Mouse (Mus musculus) intestine, embryonic 14.5 days (tissue): ENCODE data around the gene Plcd3. TPM values are rescaled to one million over a fixed set of nuclear protein-coding genes. Genes with fewer than 3 reads are reported as not detected.

Experiments used
- ATAC-seq: fragments of 200-750 bp; cut with Nextera tagmentation; replicated peaks from 2 replicates; pipeline ENCODE4 v1.8.0; 2017; ENCODE audit warnings: low read depth, moderate number of reproducible peaks, moderate TSS enrichment, moderate library complexity; ENCODE audit not compliant: low FRiP score, low TSS enrichment
- DNase-seq: peaks from one replicate; pipeline ENCODE4 v3.0.0-alpha.2; 2018; ENCODE audit warnings: low spot score
- H3K27ac ChIP-seq: fragments of 300-500 bp; sonication (generic); 2 replicates; pipeline ENCODE4 v1.5.1; 2014; ENCODE audit warnings: low read depth, mild to moderate bottlenecking, control low read depth
- H3K27me3 ChIP-seq: fragments of 300-500 bp; sonication (generic); replicated peaks from 2 replicates; pipeline ENCODE4 v1.6.1; 2014; ENCODE audit warnings: low read length, control low read depth; ENCODE audit not compliant: control insufficient read depth, insufficient read depth
- H3K36me3 ChIP-seq: fragments of 300-500 bp; sonication (generic); 2 replicates; pipeline ENCODE4 v1.6.1; 2014; ENCODE audit warnings: low read length, control low read depth; ENCODE audit not compliant: control insufficient read depth, insufficient read depth
- H3K4me1 ChIP-seq: fragments of 300-500 bp; sonication (generic); replicated peaks from 2 replicates; pipeline ENCODE4 v1.6.1; 2014; ENCODE audit warnings: low read length, control low read depth, mixed read lengths; ENCODE audit not compliant: control insufficient read depth, insufficient read depth
- H3K4me2 ChIP-seq: fragments of 300-500 bp; sonication (generic); 2 replicates; pipeline ENCODE4 v1.6.1; 2014; ENCODE audit warnings: low read length
- H3K4me3 ChIP-seq: fragments of 300-500 bp; sonication (generic); 2 replicates; pipeline ENCODE4 v1.5.1; 2014; ENCODE audit warnings: low read depth, low read length, control low read depth, mixed read lengths
- H3K9ac ChIP-seq: fragments of 300-500 bp; sonication (generic); 2 replicates; pipeline ENCODE4 v1.6.1; 2014; ENCODE audit warnings: mild to moderate bottlenecking, low read length
- H3K9me3 ChIP-seq: fragments of 300-500 bp; sonication (generic); 2 replicates; pipeline ENCODE4 v1.6.1; 2016; ENCODE audit warnings: low read length, control low read depth; ENCODE audit not compliant: control insufficient read depth
- WGBS: fragments of 180-500 bp; shearing (Covaris S2); extraction: QIAGEN DNeasy Blood & Tissue Kit; methylation state at CpG from one replicate; pipeline ENCODE4 v1.1.7; 2014; 5-methylcytosine and 5-hydroxymethylcytosine counted together
- polyA plus RNA-seq: library from polyadenylated mRNA; unstranded; fragments of >200 nt; fragmentation: Nextera tagmentation; extraction: Ambion mirVana; gene quantifications from 2 replicates; pipeline ENCODE4 v1.2.1, GENCODE M21; 2014

The Plcd3 gene
- polyA plus RNA-seq, 1 experiment from 2014 or later: 2.1 TPM

GRCm38 (mm10) chr11:103120315-103120714 is 18.9 kb upstream of the Plcd3 start:
- Histone ChIP-seq H3K4me3 (no peak overlapping the region), H3K4me1 (peaks cover 6% of the 10 kb centered on the region), H3K9ac (no peak overlapping the region), H3K27ac (0 out of 2 replicates have a peak overlapping the region, but pooled peaks have one; percentile 33), H3K36me3 (no peaks in the 10 kb centered on the region), H3K27me3 (no peaks in the 10 kb centered on the region), H3K4me2 (no peak overlapping the region), H3K9me3 (no peaks in the 10 kb centered on the region)
- DNase-seq (no peak), ATAC-seq (no peak)
- 40% methylated on average over 5 of the region's 5 CpGs for WGBS

- no peaks in the 10 kb centered on the region for H3K9me3 ChIP-seq
- H3K36me3 ChIP-seq: no peaks in the 10 kb centered on the region
- peaks cover 6% of the 10 kb centered on the region for H3K4me1 ChIP-seq
- 52% methylated on average over 5 of the region's 5 CpGs for WGBS
- DNase-seq (no peak), ATAC-seq (no peak)
- no peak overlapping the region for H3K9ac ChIP-seq
- H3K4me3 ChIP-seq: no peak overlapping the region
- no peaks in the 10 kb centered on the region for H3K27me3 ChIP-seq
- no peak overlapping the region for H3K4me2 ChIP-seq
- no peak overlapping the region for H3K27ac ChIP-seq
Observed at GRCm38 (mm10) chr11:103119609-103120008, 18.2 kb upstream of the Plcd3 start.

GRCm38 (mm10) chr11:103118866-103119265 is 17.4 kb upstream of the Plcd3 start:
- DNase-seq (no peak), ATAC-seq (no peak)
- H3K9me3 ChIP-seq: no peaks in the 10 kb centered on the region
- H3K9ac ChIP-seq: no peak overlapping the region
- no peak overlapping the region for H3K27ac ChIP-seq
- 85% methylated on average over 2 of the region's 2 CpGs for WGBS
- H3K4me3 ChIP-seq: peak overlapping the region; percentile 75; the same call in 1 of the 2 replicates
- peaks cover 6% of the 10 kb centered on the region for H3K4me1 ChIP-seq
- H3K36me3 ChIP-seq: no peaks in the 10 kb centered on the region
- peak overlapping the region; percentile 80 for H3K4me2 ChIP-seq
- H3K27me3 ChIP-seq: no peaks in the 10 kb centered on the region

GRCm38 (mm10) chr11:103117591-103118009 is 16.1 kb upstream of the Plcd3 start:
- peaks cover 8% of the 10 kb centered on the region for H3K4me1 ChIP-seq
- H3K36me3 ChIP-seq: no peaks in the 10 kb centered on the region
- no peak for ATAC-seq
- DNase-seq: peak; percentile 90
- H3K9me3 ChIP-seq: no peaks in the 10 kb centered on the region
- under 1% methylated on average over 38 of the region's 38 CpGs for WGBS
- peak overlapping the region; percentile 63 for H3K9ac ChIP-seq
- H3K4me3 ChIP-seq: peak overlapping the region; percentile 75
- no peaks in the 10 kb centered on the region for H3K27me3 ChIP-seq
- peak overlapping the region; percentile 93; the same call in 1 of the 2 replicates for H3K27ac ChIP-seq
- peak overlapping the region; percentile 80 for H3K4me2 ChIP-seq

- Histone ChIP-seq H3K4me2 (peak overlapping the region; percentile 80), H3K9ac (peak overlapping the region; percentile 63), H3K27me3 (no peaks in the 10 kb centered on the region), H3K4me3 (peak overlapping the region; percentile 75), H3K27ac (peak overlapping the region; percentile 93), H3K4me1 (peaks cover 13% of the 10 kb centered on the region), H3K9me3 (no peaks in the 10 kb centered on the region), H3K36me3 (no peaks in the 10 kb centered on the region)
- peak; percentile 90 for DNase-seq
- under 1% methylated on average over 35 of the region's 35 CpGs for WGBS
- 0 out of 2 replicates have a peak, but pooled peaks have one; percentile 5 for ATAC-seq
Observed at GRCm38 (mm10) chr11:103116959-103117590, 15.6 kb upstream of the Plcd3 start.

- H3K4me1 ChIP-seq: peaks cover 20% of the 10 kb centered on the region
- ATAC-seq (peak; percentile 92), DNase-seq (peak; percentile 99)
- no peaks in the 10 kb centered on the region for H3K27me3 ChIP-seq
- no peaks in the 10 kb centered on the region for H3K36me3 ChIP-seq
- H3K27ac ChIP-seq: peak within 1 kb of the TSS; percentile 93
- peak within 1 kb of the TSS; percentile 75 for H3K4me3 ChIP-seq
- no peaks in the 10 kb centered on the region for H3K9me3 ChIP-seq
- peak within 1 kb of the TSS; percentile 86 for H3K9ac ChIP-seq
- under 1% methylated on average over 52 of the region's 53 CpGs for WGBS
- peak within 1 kb of the TSS; percentile 83 for H3K4me2 ChIP-seq
Observed at GRCm38 (mm10) chr11:103116008-103116818, 14.8 kb upstream of the Plcd3 start, which contains the start of gene Hexim1. TSS of gene Hexim1 (plus strand) at chr11:103116231.

GRCm38 (mm10) chr11:103115163-103116007 is 13.9 kb upstream of the Plcd3 start:
- H3K36me3 ChIP-seq: no peaks in the 10 kb centered on the region
- H3K4me3 ChIP-seq: peak overlapping the region; percentile 64
- H3K27ac ChIP-seq: peak overlapping the region; percentile 93
- peaks cover 24% of the 10 kb centered on the region for H3K4me1 ChIP-seq
- ATAC-seq (peak; percentile 73), DNase-seq (peak; percentile 94)
- H3K9ac ChIP-seq: peak overlapping the region; percentile 86
- H3K4me2 ChIP-seq: peak overlapping the region; percentile 83
- no peaks in the 10 kb centered on the region for H3K27me3 ChIP-seq
- under 1% methylated on average over 34 of the region's 34 CpGs for WGBS
- no peaks in the 10 kb centered on the region for H3K9me3 ChIP-seq

- 90% methylated on average over 11 of the region's 11 CpGs for WGBS
- Histone ChIP-seq H3K4me3 (peak overlapping the region; percentile 64), H3K27ac (peak overlapping the region; percentile 93), H3K4me2 (peak overlapping the region; percentile 83), H3K9me3 (no peaks in the 10 kb centered on the region), H3K9ac (peak overlapping the region; percentile 86), H3K27me3 (no peaks in the 10 kb centered on the region), H3K36me3 (no peaks in the 10 kb centered on the region), H3K4me1 (peaks cover 24% of the 10 kb centered on the region)
- DNase-seq: no peak
- no peak for ATAC-seq
Observed at GRCm38 (mm10) chr11:103114270-103114943, 12.9 kb upstream of the Plcd3 start.
